Mouse (Mus musculus): Measurements from ENCODE around the gene Kcnt2.

GRCm38 (mm10) chr1:140476921-140477320 lies 231.0 kb downstream of the Kcnt2 start:
- TF ChIP-seq CTCF (IDR thresholded peaks at IDR 0.05; ENCODE audit: control insufficient read depth, insufficient read depth, low read length) (no peak), POLR2A (IDR thresholded peaks at IDR 0.05; ENCODE audit: borderline replicate concordance, control insufficient read depth, low read depth, low read length) (no peak)

Data from bone marrow, adult 2 months (tissue).